Mouse (Mus musculus): Measurements from ENCODE around the gene Tyk2.
A peak's percentile ranks its signal among the peaks of the same experiment; 100 is the strongest.

The Tyk2 gene

DNA sequence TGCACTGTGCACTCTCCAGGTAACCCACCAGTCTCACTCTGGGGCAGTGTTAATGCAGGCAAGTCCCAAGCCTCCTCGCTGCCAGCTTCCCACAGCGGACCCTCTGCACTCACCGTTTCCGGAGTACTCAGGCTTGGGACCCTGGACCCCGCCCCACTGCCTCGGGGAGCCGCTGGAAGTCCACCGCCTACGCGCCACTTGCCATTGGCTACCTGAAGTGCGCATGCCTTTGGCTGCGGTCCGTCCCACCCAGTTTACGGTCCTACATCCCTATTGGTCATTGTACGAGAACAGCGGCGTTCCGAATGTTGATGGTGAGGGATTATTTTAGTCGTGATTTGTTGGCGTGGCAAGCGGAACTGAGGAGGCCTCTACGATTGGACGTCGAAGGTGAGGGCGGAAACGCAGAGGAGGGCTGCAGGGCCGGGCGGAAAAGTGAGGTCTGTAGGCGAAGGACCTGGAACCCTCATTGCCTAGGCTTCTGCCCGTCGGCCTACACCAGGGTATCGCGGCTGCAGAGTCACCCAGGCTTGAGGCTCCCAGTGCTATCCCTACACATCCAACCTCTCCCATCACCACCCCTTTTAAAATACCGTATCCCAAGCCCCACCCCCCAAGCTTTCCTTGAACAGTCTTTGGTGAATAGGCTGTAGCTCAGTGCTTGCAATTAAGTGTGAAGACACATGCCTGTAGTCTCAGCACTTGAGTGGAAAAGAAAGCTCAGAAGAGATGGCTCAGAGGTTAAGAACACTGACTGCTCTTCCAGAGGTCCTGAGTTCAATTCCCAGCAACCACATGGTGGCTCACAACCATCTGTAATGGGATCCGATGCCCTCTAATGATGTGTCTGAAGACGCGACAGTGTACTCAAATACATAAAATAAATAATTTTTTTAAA lies at the start of gene Tyk2:
Gene Tyk2, minus strand, starts transcription at position 185 of the 898 bp plus-strand sequence.
- peak; percentile 96 to 97 for DNase-seq

GRCm38 (mm10) chr9:21180841-21181240 lies 49.8 kb upstream of the Tyk2 start:
- DNase-seq, result no peak

- DNase-seq, result no peak
These were observed 49.4 kb upstream of the Tyk2 start for GRCm38 (mm10) chr9:21180402-21180801.

GRCm38 (mm10) chr9:21172364-21172763 lies 41.3 kb upstream of the Tyk2 start:
- no peak for DNase-seq

GRCm38 (mm10) chr9:21169157-21169556 lies 38.1 kb upstream of the Tyk2 start:
- no peak for DNase-seq

DNA sequence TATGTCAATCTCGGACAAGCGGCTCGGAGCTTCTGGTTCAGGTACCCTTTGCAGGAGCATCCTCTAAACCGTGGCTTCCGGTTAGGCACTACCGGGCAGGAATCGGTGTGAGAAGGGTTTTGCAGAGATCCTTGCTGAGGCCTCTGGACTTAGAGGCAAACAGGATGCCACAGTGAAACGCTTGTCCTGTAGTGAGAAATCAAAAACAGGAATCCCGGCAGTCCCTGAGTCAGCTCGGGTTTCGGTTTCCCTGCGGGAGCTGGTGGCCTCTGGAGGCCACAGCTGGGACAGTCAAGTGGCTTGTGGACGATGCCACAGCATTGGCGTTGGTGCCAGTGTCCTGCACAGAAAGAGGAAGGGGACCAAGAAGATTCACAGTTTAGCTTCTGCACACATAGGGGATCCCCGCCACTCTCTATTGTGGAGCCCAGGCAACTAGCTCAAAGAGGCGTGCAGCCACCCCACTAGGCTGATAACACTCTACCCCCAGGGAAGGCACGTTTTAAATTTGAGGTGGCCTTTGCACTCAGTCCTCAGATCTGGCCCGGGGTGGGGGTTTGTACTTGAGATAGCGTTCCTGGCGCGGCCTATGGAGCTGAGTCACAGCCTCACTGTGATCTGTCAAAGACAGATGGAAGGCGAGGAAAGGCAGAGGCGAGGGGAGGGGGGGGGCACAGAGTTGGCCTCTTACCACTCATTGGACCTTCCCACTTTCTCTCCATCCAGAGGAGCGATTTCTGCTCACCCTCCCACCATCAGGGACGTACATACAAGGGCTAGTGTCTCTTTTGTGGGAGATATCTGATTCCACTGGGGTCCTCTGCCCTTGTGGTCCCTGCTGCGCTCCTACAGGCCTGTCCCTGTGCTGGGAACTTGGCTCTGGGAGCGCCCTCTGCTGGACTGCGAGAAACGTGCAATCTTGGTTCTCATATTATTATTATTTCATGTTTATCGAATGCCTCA lies 37.4 kb upstream of the Tyk2 start:
- peak; percentile 74 to 81 for DNase-seq

DNA sequence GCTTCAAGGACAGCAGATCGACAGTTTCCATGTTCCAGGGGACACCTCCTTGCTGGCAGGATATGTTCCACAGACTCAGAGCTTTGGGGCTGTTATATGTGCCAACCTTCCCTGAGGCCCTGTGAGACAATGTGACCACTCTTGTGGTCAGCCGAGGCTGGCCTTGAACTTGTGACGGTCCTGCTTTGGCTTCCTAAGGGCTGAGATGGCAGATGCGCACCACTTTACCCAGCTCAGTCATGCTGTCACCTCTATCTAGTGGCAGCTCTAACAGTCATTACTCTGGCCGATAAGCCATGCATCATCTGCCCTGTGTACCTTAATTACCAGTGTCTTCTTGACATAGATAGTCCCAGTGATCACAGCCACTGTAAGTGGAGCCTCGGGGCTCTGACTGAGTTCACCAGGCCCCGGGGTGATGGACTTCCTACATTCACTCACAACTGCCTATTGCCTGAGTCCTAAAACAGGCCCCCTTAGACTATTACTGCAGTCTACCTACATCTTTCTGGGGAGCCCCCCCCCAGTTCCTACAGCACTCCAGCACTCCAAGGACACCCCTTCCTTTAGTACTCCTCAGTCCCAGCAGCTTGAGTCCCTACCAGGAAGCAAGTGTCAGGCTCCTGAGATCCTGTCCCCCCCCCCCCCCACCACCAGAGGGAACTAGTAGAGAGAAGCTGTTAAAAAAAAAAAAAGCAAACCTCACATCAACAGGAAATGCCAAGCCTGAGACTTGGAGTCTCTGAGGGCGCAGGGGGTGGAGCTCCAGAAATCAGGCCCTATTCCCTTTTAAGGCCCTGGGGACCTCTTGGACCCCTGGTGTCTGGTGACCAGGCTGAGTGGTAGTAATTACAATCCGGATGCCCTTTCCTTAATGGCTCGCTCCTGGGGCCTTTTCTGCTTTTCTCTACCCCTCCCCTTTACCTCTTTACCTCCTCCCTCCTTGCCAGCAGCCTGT lies 36.4 kb upstream of the Tyk2 start:
- peak; percentile 59 to 65 for DNase-seq

- no peak for DNase-seq
These were observed 35.5 kb upstream of the Tyk2 start for GRCm38 (mm10) chr9:21166516-21166915.

GRCm38 (mm10) chr9:21165952-21166451 lies 35.0 kb upstream of the Tyk2 start:
- DNase-seq, result no peak

GRCm38 (mm10) chr9:21165041-21165951 lies 34.3 kb upstream of the Tyk2 start, which contains the start of gene Pde4a:
TSS of gene Pde4a (plus strand) at chr9:21165714.
- DNase-seq, result no peak

- DNase-seq, result no peak
These were observed 33.0 kb upstream of the Tyk2 start for GRCm38 (mm10) chr9:21164072-21164471.

- no peak for DNase-seq
These were observed 32.3 kb upstream of the Tyk2 start for GRCm38 (mm10) chr9:21163086-21164050.

DNA sequence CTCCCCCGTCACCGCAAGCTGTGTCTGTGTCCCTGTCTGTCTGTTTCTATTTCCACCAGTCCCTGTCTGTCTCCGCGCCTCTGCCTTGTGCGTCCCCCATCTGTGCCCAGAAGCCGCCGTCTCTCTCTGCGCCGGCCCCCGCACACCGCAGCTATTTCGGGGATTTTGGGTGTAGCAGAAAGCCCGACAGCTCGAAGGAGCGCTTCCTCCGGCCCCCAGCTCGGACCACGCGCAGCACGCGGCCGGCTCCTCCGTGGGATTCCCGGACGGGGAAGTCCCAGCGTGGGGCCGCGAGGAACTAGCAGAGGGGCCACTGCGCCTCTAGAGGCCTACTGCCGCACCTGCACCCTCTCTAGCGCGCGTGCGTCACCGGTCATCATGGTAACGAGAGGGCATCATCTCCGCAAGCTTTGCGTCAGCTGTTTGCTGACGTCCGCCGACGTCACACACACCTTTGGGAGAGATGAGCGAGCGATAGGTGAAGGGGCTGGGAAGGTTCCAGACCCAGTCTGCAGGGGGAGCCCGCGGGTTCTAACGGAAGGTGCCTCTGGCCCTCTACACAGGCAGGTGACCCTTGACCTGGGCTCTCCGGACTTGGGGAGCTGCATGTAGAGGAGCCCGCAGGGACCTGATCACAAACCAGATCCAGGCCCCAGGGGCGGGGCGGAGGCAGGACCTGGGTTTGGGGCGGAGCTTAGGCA lies 30.3 kb upstream of the Tyk2 start:
- DNase-seq, result peak; percentile 85 to 91

GRCm38 (mm10) chr9:21154787-21155186 lies 23.7 kb upstream of the Tyk2 start:
- DNase-seq, result no peak

DNA sequence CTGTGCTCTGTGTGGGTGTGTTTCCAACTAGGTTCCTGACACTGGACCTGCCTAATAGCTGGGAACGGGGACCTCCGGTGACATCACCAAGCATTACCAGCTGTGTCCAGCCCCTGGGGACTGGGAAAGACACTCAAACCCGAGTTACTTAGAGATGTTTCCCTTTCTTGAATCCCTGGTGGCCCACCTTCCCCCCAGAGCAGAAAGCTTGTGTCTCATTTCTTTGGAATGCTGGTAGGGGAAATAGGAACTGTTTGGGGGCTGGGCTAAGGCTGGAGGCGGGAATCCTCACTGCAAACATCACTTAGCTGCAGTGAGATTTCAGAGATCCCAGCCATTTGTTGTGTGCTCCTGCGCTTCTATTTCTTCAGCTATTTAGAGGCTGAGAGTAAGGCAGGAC lies 22.8 kb upstream of the Tyk2 start:
- DNase-seq, result no peak

GRCm38 (mm10) chr9:21153331-21153730 lies 22.3 kb upstream of the Tyk2 start:
- no peak for DNase-seq

- DNase-seq, result peak; percentile 45 to 67
These were observed 21.7 kb upstream of the Tyk2 start for GRCm38 (mm10) chr9:21152715-21153114.

DNA sequence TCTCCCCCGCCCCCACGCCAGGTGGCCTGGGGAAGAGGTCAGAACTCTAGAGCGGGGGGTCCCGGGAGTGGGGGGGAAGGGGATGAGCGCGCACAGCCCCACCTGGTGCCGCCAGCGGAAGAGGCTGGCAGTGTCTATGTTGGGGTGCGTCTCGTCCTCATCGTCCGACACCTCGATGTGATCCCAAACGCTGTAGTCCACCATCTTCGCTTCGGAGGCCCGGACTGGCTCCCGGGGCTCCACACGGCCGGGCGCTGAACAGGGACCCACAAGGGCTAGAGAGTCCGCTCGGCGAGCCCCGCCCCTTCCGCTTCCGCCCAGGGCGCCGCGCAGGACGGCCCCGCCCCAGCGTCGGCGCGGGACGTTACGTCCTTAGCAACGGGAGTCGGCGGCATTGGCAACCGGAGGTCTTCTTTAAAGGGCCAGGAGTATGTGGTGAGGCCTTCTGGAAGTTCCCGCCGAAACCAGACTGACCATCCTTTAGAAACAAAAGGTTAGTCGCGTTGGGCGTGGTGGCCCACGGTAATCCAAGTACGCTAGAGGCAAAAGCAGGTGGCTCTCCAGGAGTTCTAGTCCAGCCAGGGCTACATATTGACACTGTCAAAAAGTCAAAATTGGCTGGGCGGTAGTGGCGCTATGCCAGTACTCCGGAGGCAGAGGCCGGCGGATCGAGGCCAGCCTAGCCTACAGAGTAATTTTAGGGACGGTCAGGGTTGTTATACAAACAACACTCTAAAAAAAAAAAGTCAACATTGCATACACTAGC lies 18.8 kb upstream of the Tyk2 start, which contains the start of gene Cdc37:
Gene Cdc37, minus strand, starts transcription at position 329 of the 766 bp plus-strand sequence.
- peak; percentile 92 to 94 for DNase-seq

Measured in lung, adult 18-20 months (tissue).